ENCODE assay signal across 26 mouse cellular contexts in the genomic region with DNA sequence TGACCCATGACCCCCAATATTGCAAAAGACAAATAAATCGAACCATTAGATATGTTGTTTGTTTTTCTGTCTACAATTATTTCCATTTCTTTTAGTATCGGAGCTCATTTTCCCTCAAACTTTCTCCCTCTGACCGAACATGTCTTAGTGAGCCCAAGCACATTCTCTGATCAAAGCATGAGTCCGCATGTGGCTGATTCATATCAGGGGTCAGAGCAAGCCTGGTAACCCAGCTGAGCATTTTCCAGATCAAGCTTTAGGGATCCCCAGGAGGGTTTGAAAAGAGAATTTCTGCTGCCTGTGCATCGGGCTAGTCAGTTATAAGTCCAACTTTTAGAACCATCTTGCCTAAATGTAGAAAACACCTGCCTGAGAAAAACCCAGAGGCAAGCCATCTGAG.
DNase-seq lines count a peak whose midpoint lies in the region; ATAC-seq and TF ChIP-seq lines count a peak whose summit lies in the region.
"Had no signal": no experiment of that assay in that cellular context is flagged by ENCODE, and none has a peak within 500 bp of the region (broad histone marks: within the 10 kb centered on the region; RNA-seq: fewer than 3 reads in every experiment).

No protein-coding gene starts in this region.

- no peak overlapping the region for H3K9ac ChIP-seq in heart, embryonic 13.5 days
- H3K9ac ChIP-seq in heart, adult 2 months (ENCODE audit: low read depth, low read length) = no peak overlapping the region
- peak overlapping the region; percentile 31 for H3K9ac ChIP-seq in liver, embryonic 14.5 days (replicated peaks)
- no peak overlapping the region for H3K9ac ChIP-seq in forebrain, embryonic 15.5 days (replicated peaks)
- H3K9ac ChIP-seq: forebrain, embryonic 12.5 days; kidney, embryonic 15.5 days had no signal

- H3K27ac ChIP-seq in heart, embryonic 13.5 days (replicated peaks) = 0 out of 2 replicates have a peak overlapping the region, but pooled peaks have one; percentile 32
- H3K27ac ChIP-seq in heart, adult 2 months = no peak overlapping the region
- H3K27ac ChIP-seq in liver, embryonic 14.5 days = peak overlapping the region; percentile 65
- H3K27ac ChIP-seq in forebrain, embryonic 15.5 days (replicated peaks) = no peak overlapping the region
- H3K27ac ChIP-seq: forebrain, embryonic 12.5 days; gastrocnemius, adult 2 months; heart, embryonic 10.5 days; hindbrain, embryonic 10.5 days; kidney, embryonic 15.5 days had no signal

- H3K9me3 ChIP-seq in heart, embryonic 13.5 days = no peaks in the 10 kb centered on the region
- H3K9me3 ChIP-seq in liver, embryonic 14.5 days (ENCODE audit: control insufficient read depth, low read length) = no peaks in the 10 kb centered on the region
- H3K9me3 ChIP-seq in forebrain, embryonic 15.5 days = no peaks in the 10 kb centered on the region
- H3K9me3 ChIP-seq: forebrain, embryonic 12.5 days; heart, embryonic 10.5 days; kidney, embryonic 15.5 days had no signal

- TF ChIP-seq EP300 in heart, adult 2 months (IDR thresholded peaks at IDR 0.05; ENCODE audit: insufficient read depth, low read depth, low read length) = no peak
- TF ChIP-seq EP300 in liver, embryonic 14.5 days (IDR thresholded peaks at IDR 0.05; ENCODE audit: low read depth) = no peak

- no peak for ATAC-seq in heart, embryonic 13.5 days (ENCODE audit: extremely low read depth, insufficient number of reproducible peaks, low FRiP score, low TSS enrichment)
- ATAC-seq in common myeloid progenitor, adult 5-6 weeks (replicated peaks; ENCODE audit: low read depth, poor library complexity, severe bottlenecking) = peak; percentile 16
- peak; percentile 68 for ATAC-seq in liver, embryonic 14.5 days (ENCODE audit: insufficient read depth)
- 0 out of 2 replicates have a peak, but pooled peaks have one; percentile 5 for ATAC-seq in megakaryocyte progenitor cell, adult 5-6 weeks (replicated peaks; ENCODE audit: poor library complexity)
- ATAC-seq in forebrain, embryonic 15.5 days (replicated peaks) = no peak
- ATAC-seq: CD4-positive, CD25-positive, alpha-beta regulatory T cell, adult 4 months; hindbrain, embryonic 16.5 days; midbrain, embryonic 16.5 days had no signal

- H3K79me2 ChIP-seq in heart, adult 2 months (replicated peaks; ENCODE audit: control insufficient read depth, insufficient read depth, low read length) = no peaks in the 10 kb centered on the region

- intact Hi-C loops in heart, adult 2 months (cut with DNase I) = no loop called here

- TF ChIP-seq CTCF in heart, adult 2 months (IDR thresholded peaks at IDR 0.05) = no peak
- no peak for TF ChIP-seq CTCF in liver, embryonic 14.5 days (IDR thresholded peaks at IDR 0.05; ENCODE audit: low read depth)

- no peak overlapping the region for H3K4me3 ChIP-seq in heart, embryonic 13.5 days
- H3K4me3 ChIP-seq in heart, adult 2 months = no peak overlapping the region
- H3K4me3 ChIP-seq in liver, embryonic 14.5 days (ENCODE audit: insufficient read depth in 1 of 2, low read depth in 2 of 2, low read length in 2 of 2) = no peak overlapping the region
- H3K4me3 ChIP-seq in forebrain, embryonic 15.5 days = no peak overlapping the region
- H3K4me3 ChIP-seq: forebrain, embryonic 12.5 days; gastrocnemius, adult 2 months; heart, embryonic 10.5 days; hindbrain, embryonic 10.5 days; kidney, embryonic 15.5 days had no signal

- no peak for TF ChIP-seq POLR2A in heart, adult 2 months (IDR thresholded peaks at IDR 0.05; ENCODE audit: insufficient read depth, low read depth, low read length)

- H3K27me3 ChIP-seq in heart, embryonic 13.5 days (replicated peaks) = no peaks in the 10 kb centered on the region
- H3K27me3 ChIP-seq in heart, adult 2 months (ENCODE audit: control insufficient read depth, insufficient read depth, low read length) = no peaks in the 10 kb centered on the region
- no peaks in the 10 kb centered on the region for H3K27me3 ChIP-seq in liver, embryonic 14.5 days (ENCODE audit: control insufficient read depth, insufficient read depth, low read length)
- H3K27me3 ChIP-seq in forebrain, embryonic 15.5 days = no peaks in the 10 kb centered on the region
- H3K27me3 ChIP-seq: forebrain, embryonic 12.5 days; kidney, embryonic 15.5 days had no signal

- WGBS in heart, embryonic 13.5 days = 63% methylated on average over 5 of the region's 5 CpGs
- 47% methylated on average over 5 of the region's 5 CpGs for WGBS in heart, adult 2 months
- WGBS in liver, embryonic 14.5 days (ENCODE audit: insufficient replicate concordance) = 37% methylated on average over 5 of the region's 5 CpGs
- 84% methylated on average over 5 of the region's 5 CpGs for WGBS in forebrain, embryonic 15.5 days

- H3K4me2 ChIP-seq in heart, embryonic 13.5 days = no peak overlapping the region
- H3K4me2 ChIP-seq in liver, embryonic 14.5 days (ENCODE audit: low read depth) = peak overlapping the region; percentile 40
- no peak overlapping the region for H3K4me2 ChIP-seq in forebrain, embryonic 15.5 days (replicated peaks)
- H3K4me2 ChIP-seq: forebrain, embryonic 12.5 days; kidney, embryonic 15.5 days; midbrain, embryonic 11.5 days had no signal

- H3K4me1 ChIP-seq in heart, embryonic 13.5 days = no peaks in the 10 kb centered on the region
- no peaks in the 10 kb centered on the region; the same call in 1 of the 2 replicates for H3K4me1 ChIP-seq in heart, adult 2 months (ENCODE audit: control insufficient read depth, insufficient read depth, low read length)
- H3K4me1 ChIP-seq in liver, embryonic 14.5 days (replicated peaks; ENCODE audit: control insufficient read depth in 2 of 2, insufficient read depth in 2 of 2, low read length in 1 of 2) = peaks cover 24 to 25% of the 10 kb centered on the region in 2 experiments
- H3K4me1 ChIP-seq in forebrain, embryonic 15.5 days = no peaks in the 10 kb centered on the region
- H3K4me1 ChIP-seq: forebrain, embryonic 12.5 days; heart, embryonic 10.5 days; hindbrain, embryonic 10.5 days; kidney, embryonic 15.5 days had no signal

- H3K36me3 ChIP-seq in heart, embryonic 13.5 days = no peaks in the 10 kb centered on the region
- H3K36me3 ChIP-seq in heart, adult 2 months (ENCODE audit: control insufficient read depth, insufficient read depth, low read length) = no peaks in the 10 kb centered on the region
- no peaks in the 10 kb centered on the region for H3K36me3 ChIP-seq in liver, embryonic 14.5 days (replicated peaks; ENCODE audit: control insufficient read depth, insufficient read depth, low read depth)
- H3K36me3 ChIP-seq in forebrain, embryonic 15.5 days = no peaks in the 10 kb centered on the region
- H3K36me3 ChIP-seq: forebrain, embryonic 12.5 days; heart, embryonic 10.5 days; hindbrain, embryonic 10.5 days; kidney, embryonic 15.5 days had no signal

- DNase-seq in heart, adult 2 months = no peak
- DNase-seq in liver, embryonic 14.5 days (ENCODE audit: low read depth in 3 of 3, low spot score in 3 of 3) = no peak
- no peak for DNase-seq in right cerebral cortex, postnatal 4 days
- DNase-seq in thymus, postnatal 14 days = no peak
- DNase-seq: adrenal gland, adult 8-10 months; cerebellum, adult 9-10 months; gastrocnemius, adult 2 months; heart, postnatal 14 days; kidney, adult 18-20 months; kidney, postnatal 25 days; lung, postnatal 36 days; right cerebral cortex, postnatal 25 days; spleen, adult 18-20 months; thymus, postnatal 25 days had no signal

Comparison
In these comparisons a context has a peak if more than half of its experiments do, and no peak if none do; other contexts are left out.
1. H3K27ac ChIP-seq: peak in heart, embryonic 13.5 days (single experiment) and liver, embryonic 14.5 days (single experiment); none in heart, adult 2 months (single experiment) and forebrain, embryonic 15.5 days (single experiment).
2. ATAC-seq: peak in common myeloid progenitor, adult 5-6 weeks (single experiment), liver, embryonic 14.5 days (single experiment) and megakaryocyte progenitor cell, adult 5-6 weeks (single experiment); none in heart, embryonic 13.5 days (single experiment) and forebrain, embryonic 15.5 days (single experiment).